Mouse (Mus musculus) bone marrow macrophage, adult 2 months (primary cell): ENCODE measurements around the gene Trex1.

Experiments
- CTCF ChIP-seq: IDR thresholded peaks from 2 replicates; pipeline ENCODE4 v1.5.1; 2012; ENCODE audit warnings: low read depth, mild to moderate bottlenecking, low read length, moderate library complexity
- POLR2A ChIP-seq: IDR thresholded peaks from 2 replicates; pipeline ENCODE4 v1.6.1; 2012; ENCODE audit warnings: mild to moderate bottlenecking, low read depth, low read length, borderline replicate concordance

DNA sequence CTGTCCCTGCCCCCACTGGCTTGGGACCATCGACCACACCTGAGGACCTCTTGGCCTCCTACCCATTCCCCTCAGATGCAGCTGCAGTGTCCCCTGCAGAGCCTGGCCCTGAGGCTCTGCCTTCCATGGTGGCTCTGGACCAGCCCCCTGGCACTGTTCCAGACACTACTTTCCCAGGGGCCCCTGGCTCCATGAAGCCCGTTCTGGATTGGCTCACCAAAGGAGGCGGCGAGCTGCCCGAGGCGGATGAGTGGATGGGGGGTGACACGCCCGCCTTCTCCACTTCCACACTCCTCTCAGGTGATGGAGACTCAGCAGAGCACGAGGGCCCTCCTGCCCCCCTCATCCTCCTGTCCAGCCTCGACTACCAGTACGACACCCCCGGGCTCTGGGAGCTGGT is 45.5 kb upstream of the Trex1 start:
- TF ChIP-seq CTCF (no peak), POLR2A (no peak)
